Mouse (Mus musculus) cerebellum, postnatal 25 days (tissue): ENCODE data around the gene Pigq.

Experiments
- DNase-seq, 2 experiments: peaks; one replicate each; pipeline ENCODE4 v3.0.0; 2021; ENCODE audit warnings: mixed read lengths in 2 of 2

The Pigq gene

GRCm38 (mm10) chr17:25880913-25881641, 63.7 kb downstream of the Pigq start:
- peak in 1 of 2 experiments; percentile 35 for DNase-seq

- no peak for DNase-seq
Observed at GRCm38 (mm10) chr17:25880196-25880910, 64.4 kb downstream of the Pigq start, which contains the start of gene Wfikkn1. Wfikkn1 (minus strand) TSS chr17:25880858.

- DNase-seq = peak; percentile 37 to 56
Observed at GRCm38 (mm10) chr17:25879750-25880149, 65.0 kb downstream of the Pigq start.

- peak; percentile 56 to 69 for DNase-seq
Observed at GRCm38 (mm10) chr17:25879261-25879660, 65.5 kb downstream of the Pigq start.

- peak in 1 of 2 experiments; percentile 53 for DNase-seq
Observed at GRCm38 (mm10) chr17:25878611-25879180, 66.0 kb downstream of the Pigq start.

DNA sequence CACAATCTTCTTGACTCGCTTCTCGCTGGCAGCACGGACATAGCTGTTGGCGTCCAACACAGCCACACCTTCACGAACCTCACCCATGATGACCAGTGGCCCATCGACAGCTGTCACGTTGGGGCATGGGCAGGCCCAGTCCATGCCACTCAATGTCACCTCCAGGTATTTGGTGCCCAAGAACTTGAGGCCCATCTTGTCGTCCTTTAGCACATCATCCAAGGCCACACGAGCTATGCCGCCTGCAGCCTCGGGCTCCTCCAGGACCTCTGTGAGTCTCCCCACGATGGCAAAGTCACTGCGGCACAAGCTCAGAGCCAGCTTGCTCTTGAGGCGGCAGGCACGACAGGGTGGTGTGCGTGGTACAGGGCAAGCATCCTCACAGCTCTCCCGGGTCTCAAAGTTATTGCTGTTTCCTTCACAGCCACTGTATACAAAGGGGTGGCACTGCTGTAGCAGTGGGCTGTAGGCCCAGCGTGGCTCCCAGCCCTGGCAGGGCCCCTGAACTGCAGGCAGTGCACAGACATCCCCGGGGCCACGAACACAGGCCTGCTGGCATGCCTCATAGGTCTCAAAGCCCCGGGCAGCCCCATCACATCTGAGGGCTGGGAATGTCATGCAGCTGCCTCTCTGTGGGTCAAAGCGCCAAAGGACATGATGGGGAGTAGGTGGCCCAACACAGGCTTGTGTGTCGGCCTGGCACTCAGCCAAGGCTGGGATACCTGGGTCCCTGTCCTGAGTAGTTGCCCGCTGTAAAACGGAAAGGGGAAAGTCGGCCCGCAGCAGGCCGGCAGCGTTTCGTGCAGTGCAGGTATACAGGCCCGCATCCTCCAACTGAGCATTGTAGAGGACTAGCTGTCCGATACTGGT, 66.8 kb downstream of the Pigq start:
- DNase-seq = peak; percentile 42 to 62

DNA sequence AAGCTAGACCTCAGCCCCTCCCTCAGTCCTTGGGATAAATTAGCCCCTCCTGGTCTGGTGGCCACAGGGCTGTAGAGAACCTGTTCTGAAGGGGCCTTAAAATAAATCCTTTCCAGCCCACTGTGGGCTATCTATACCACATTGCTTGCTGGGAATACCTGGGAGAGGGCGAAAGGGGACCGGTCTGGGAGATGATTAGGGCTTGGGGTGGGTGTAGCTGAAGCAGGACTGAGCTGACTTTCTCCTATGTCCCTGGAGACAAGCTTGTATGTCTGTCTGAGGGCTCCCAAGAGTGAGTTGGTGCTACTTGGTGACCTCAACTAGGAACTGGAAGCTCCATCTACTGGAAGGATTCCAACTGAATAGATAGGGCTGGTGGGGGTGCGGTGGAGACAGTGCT, 67.7 kb downstream of the Pigq start:
- peak in 1 of 2 experiments; percentile 17 for DNase-seq
